Comparison of ENCODE assay signal across 18 mouse cellular contexts in genomic region chr12:100331806-100332205, GRCm38 (mm10).
"Had no signal": no experiment of that assay in that cellular context is flagged by ENCODE, and none has a peak within 500 bp of the region (broad histone marks: within the 10 kb centered on the region; RNA-seq: fewer than 3 reads in every experiment).

No protein-coding gene starts in this region.

- H3K27ac ChIP-seq: intestine, embryonic 15.5 days; kidney, embryonic 15.5 days; liver, embryonic 13.5 days; macrophage; midbrain, embryonic 12.5 days; midbrain, embryonic 15.5 days; neural tube, embryonic 12.5 days; neural tube, embryonic 15.5 days had no signal

- H3K4me1 ChIP-seq: intestine, embryonic 15.5 days; kidney, embryonic 15.5 days; neural tube, embryonic 12.5 days; neural tube, embryonic 15.5 days had no signal

- DNase-seq: kidney, adult 11 months; kidney, adult 8-10 months; kidney, postnatal 10 days; kidney, postnatal 36 days; layer of hippocampus, postnatal 36 days; liver, embryonic 13.5 days; lung, adult 2 months; retina, postnatal 1 day; right cerebral cortex, postnatal 25 days; spleen, adult 18-20 months had no signal

- H3K36me3 ChIP-seq: intestine, embryonic 15.5 days; liver, embryonic 13.5 days had no signal

- H3K4me2 ChIP-seq: intestine, embryonic 15.5 days; kidney, embryonic 15.5 days; liver, embryonic 13.5 days; midbrain, embryonic 12.5 days; midbrain, embryonic 15.5 days; neural tube, embryonic 12.5 days; neural tube, embryonic 15.5 days had no signal

- H3K9ac ChIP-seq: intestine, embryonic 15.5 days; kidney, embryonic 15.5 days; liver, embryonic 13.5 days; midbrain, embryonic 12.5 days; midbrain, embryonic 15.5 days; neural tube, embryonic 12.5 days; neural tube, embryonic 15.5 days had no signal

- H3K27me3 ChIP-seq: intestine, embryonic 15.5 days; kidney, embryonic 15.5 days; liver, embryonic 13.5 days; midbrain, embryonic 12.5 days; midbrain, embryonic 15.5 days; neural tube, embryonic 12.5 days; neural tube, embryonic 15.5 days had no signal

- H3K9me3 ChIP-seq: intestine, embryonic 15.5 days; kidney, embryonic 15.5 days; liver, embryonic 13.5 days; midbrain, embryonic 12.5 days; midbrain, embryonic 15.5 days; neural tube, embryonic 12.5 days; neural tube, embryonic 15.5 days had no signal

- H3K4me3 ChIP-seq: intestine, embryonic 15.5 days; kidney, embryonic 15.5 days; left cerebral cortex, adult 2 months; liver, embryonic 13.5 days; midbrain, embryonic 12.5 days; midbrain, embryonic 15.5 days; neural tube, embryonic 12.5 days; neural tube, embryonic 15.5 days had no signal
